Mouse (Mus musculus) B cell, adult 2 months (primary cell): ENCODE results near the gene Rars.

Experiments
- DNase-seq, 2 experiments: peaks; one replicate each; pipeline ENCODE4 v3.0.0; 2022

Rars gene

DNA sequence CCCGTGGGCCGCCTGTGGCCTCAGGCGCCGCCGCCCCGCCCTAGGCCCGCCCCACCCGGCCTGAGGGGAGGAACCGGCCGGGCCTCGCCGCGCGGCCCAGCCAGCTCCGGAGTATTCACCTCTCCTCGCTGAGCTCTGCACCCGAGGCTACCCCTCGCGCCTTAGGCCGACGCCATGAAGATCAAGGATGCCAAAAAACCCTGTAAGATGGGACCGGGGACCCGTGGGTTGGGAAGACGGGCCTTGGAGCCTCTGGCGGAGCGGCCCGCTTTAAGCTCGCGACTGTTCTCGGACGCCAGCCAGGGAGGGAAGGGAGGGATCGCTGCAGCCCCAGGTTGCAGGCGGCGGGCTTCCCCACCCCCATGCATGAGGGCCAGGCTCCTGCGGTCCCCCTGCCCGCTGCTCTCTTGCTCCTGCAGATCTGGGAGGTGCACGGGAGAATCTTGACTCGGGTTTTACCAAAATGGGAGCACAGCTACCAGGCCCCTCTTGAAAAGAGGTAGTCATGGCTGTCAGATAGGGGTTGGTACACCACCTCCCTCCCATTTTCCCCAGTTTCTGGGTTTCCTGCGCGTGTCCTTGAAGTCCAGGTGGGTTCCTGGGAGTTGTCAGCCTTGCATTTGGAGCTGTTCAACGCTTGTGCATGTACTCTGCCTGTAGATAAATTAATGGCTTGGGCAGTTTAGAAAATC lies 64.4 kb downstream of the Rars start:
- DNase-seq: no peak

- DNase-seq: peak; percentile 93 to 96
Measured at GRCm38 (mm10) chr11:35769188-35769745, 65.0 kb downstream of the Rars start, which contains the start of gene Pank3. TSS of gene Pank3 (plus strand) at chr11:35769484.

GRCm38 (mm10) chr11:35766845-35767244 lies 67.5 kb downstream of the Rars start:
- DNase-seq: no peak

GRCm38 (mm10) chr11:35760627-35761003 lies 73.7 kb downstream of the Rars start:
- no peak for DNase-seq

DNA sequence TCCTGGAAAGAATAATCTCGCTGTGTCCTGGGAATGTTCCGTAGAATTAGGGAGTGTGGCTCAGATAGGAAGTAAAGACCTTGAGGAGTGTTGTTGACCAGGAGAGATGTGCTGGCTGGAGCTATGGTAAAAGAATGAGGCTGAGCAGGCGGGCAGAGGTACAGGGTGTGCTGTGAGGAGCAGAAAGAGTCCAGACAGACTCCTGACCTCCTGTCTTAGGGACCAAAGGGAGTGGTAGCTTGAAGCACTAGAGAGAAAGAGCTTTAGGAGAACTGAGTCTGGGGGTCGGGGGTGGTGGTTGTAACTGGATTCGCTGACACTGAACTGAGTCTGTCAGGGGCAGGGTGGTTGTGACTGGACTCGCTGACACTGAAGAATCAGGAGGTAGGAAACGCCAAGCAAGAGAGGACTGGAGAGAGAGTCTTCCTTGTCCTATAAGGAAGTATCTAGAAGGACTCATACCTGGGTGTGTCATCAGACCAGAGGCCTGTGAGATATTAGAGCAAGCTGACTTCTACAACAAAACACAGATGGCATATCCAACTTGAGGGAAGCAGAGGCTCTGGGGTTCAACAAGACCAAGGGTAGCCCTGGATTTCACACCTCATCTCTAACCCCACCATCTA lies 74.2 kb downstream of the Rars start:
- no peak for DNase-seq
